Mouse (Mus musculus) MEL (cell line): ENCODE measurements at regions not wholly inside any gene's neighbourhood (a gene's known extent, or its start where the extent isn't known, plus 50 kb on each side); places are given as distances from the start of the nearest gene placed in this dataset.

Source experiments
- DNase-seq: peaks from one replicate; pipeline ENCODE4 v3.0.0; 2011; ENCODE audit warnings: low read depth, low spot score
- H3K27ac ChIP-seq: 2 replicates; pipeline ENCODE4 v1.5.1; 2012; ENCODE audit warnings: low read depth, mild to moderate bottlenecking, control low read depth, low read length, moderate library complexity; ENCODE audit not compliant: control insufficient read depth
- H3K27me3 ChIP-seq, 2 experiments: fragments of 150-350 bp in 1 of 2; sonication (generic) in 1 of 2; 2 replicates each; pipeline ENCODE4 v1.6.1; 2012; ENCODE audit warnings: low read length in 2 of 2, mild to moderate bottlenecking in 2 of 2, improper control_type of control experiment in 1 of 2, moderate library complexity in 1 of 2; ENCODE audit not compliant: insufficient read depth in 2 of 2, control insufficient read depth in 1 of 2
- H3K36me3 ChIP-seq, 2 experiments: 2 replicates each; pipeline ENCODE4 v1.6.1; 2012 to 2014; ENCODE audit warnings: low read length in 2 of 2, improper control_type of control experiment in 1 of 2, inconsistent platforms in 1 of 2, mild to moderate bottlenecking in 1 of 2; ENCODE audit not compliant: insufficient read depth in 2 of 2, control insufficient read depth in 1 of 2
- H3K4me1 ChIP-seq, 2 experiments: fragments of 150-350 bp in 1 of 2; sonication (generic) in 1 of 2; 2 replicates each; pipeline ENCODE4 v1.6.1; 2012; ENCODE audit warnings: low read length in 2 of 2, improper control_type of control experiment in 1 of 2, mild to moderate bottlenecking in 1 of 2; ENCODE audit not compliant: insufficient read depth in 2 of 2, control insufficient read depth in 1 of 2
- H3K4me3 ChIP-seq, 2 experiments: fragments of 150-350 bp in 1 of 2; sonication (generic) in 1 of 2; 2 replicates each; pipeline ENCODE4 v1.5.1; 2012; ENCODE audit warnings: low read depth in 2 of 2, low read length in 2 of 2, mild to moderate bottlenecking in 2 of 2, moderate library complexity in 2 of 2, control low read depth in 1 of 2, improper control_type of control experiment in 1 of 2; ENCODE audit not compliant: control insufficient read depth in 1 of 2, insufficient read depth in 1 of 2
- H3K79me2 ChIP-seq: 2 replicates; pipeline ENCODE4 v1.6.1; 2012; ENCODE audit warnings: mild to moderate bottlenecking, low read length, moderate library complexity; ENCODE audit not compliant: control insufficient read depth, poor library complexity, insufficient read depth
- H3K9ac ChIP-seq: 2 replicates; pipeline ENCODE4 v1.6.1; 2012; ENCODE audit warnings: low read depth, mild to moderate bottlenecking, control low read depth, low read length, moderate library complexity; ENCODE audit not compliant: control insufficient read depth, poor library complexity, severe bottlenecking
- H3K9me3 ChIP-seq: fragments of 150-350 bp; sonication (generic); replicated peaks from 2 replicates; pipeline ENCODE4 v1.6.1; 2012; ENCODE audit warnings: mild to moderate bottlenecking, low read length, improper control_type of control experiment, moderate library complexity; ENCODE audit not compliant: insufficient read depth
- CTCF ChIP-seq, 3 experiments: IDR thresholded peaks in 2 of 3; conservative IDR thresholded peaks in 1 of 3; 2 replicates each; pipeline ENCODE4 v1.5.1; 2011 to 2012; ENCODE audit warnings: low read length in 3 of 3, low read depth in 2 of 3, mild to moderate bottlenecking in 2 of 3, improper control_type of control experiment in 1 of 3, inconsistent platforms in 1 of 3, mixed read lengths in 1 of 3, moderate library complexity in 1 of 3; ENCODE audit not compliant: control insufficient read depth in 1 of 3, insufficient read depth in 1 of 3, poor library complexity in 1 of 3, severe bottlenecking in 1 of 3
- GATA1 ChIP-seq: IDR thresholded peaks from 2 replicates; pipeline ENCODE4 v1.6.1; 2011; ENCODE audit warnings: low read depth, low read length, improper control_type of control experiment
- HCFC1 ChIP-seq: IDR thresholded peaks from 2 replicates; pipeline ENCODE4 v1.6.1; 2012; ENCODE audit warnings: low read depth, mild to moderate bottlenecking, inconsistent platforms, low read length, improper control_type of control experiment, moderate library complexity
- MAZ ChIP-seq: IDR thresholded peaks from 2 replicates; pipeline ENCODE4 v1.6.1; 2012; ENCODE audit warnings: low read depth, mild to moderate bottlenecking, inconsistent platforms, low read length, improper control_type of control experiment
- MEF2A ChIP-seq: IDR thresholded peaks from 2 replicates; pipeline ENCODE4 v1.6.1; 2014; ENCODE audit warnings: low read depth, mild to moderate bottlenecking, inconsistent platforms, low read length, improper control_type of control experiment; ENCODE audit not compliant: poor library complexity, insufficient replicate concordance, severe bottlenecking; ENCODE audit errors: extremely low read depth
- MXI1 ChIP-seq: IDR thresholded peaks from 2 replicates; pipeline ENCODE4 v1.6.1; 2011; ENCODE audit warnings: mild to moderate bottlenecking, low read depth, low read length, improper control_type of control experiment
- MYC ChIP-seq: IDR thresholded peaks from 2 replicates; pipeline ENCODE4 v1.6.1; 2011; ENCODE audit warnings: low read depth, mild to moderate bottlenecking, low read length, improper control_type of control experiment, moderate library complexity
- RCOR1 ChIP-seq: IDR thresholded peaks from 2 replicates; pipeline ENCODE4 v1.6.1; 2012; ENCODE audit warnings: low read depth, mild to moderate bottlenecking, inconsistent platforms, low read length, improper control_type of control experiment
- SIN3A ChIP-seq: IDR thresholded peaks from 2 replicates; pipeline ENCODE4 v1.6.1; 2012; ENCODE audit warnings: low read length, improper control_type of control experiment, inconsistent platforms
- TCF12 ChIP-seq: IDR thresholded peaks from 2 replicates; pipeline ENCODE4 v1.6.1; 2014; ENCODE audit warnings: low read depth, mild to moderate bottlenecking, inconsistent platforms, low read length, improper control_type of control experiment, moderate library complexity
- ZC3H11A ChIP-seq: IDR thresholded peaks from 2 replicates; pipeline ENCODE4 v1.6.1; 2012; ENCODE audit warnings: low read depth, mild to moderate bottlenecking, inconsistent platforms, low read length, improper control_type of control experiment
- ZKSCAN1 ChIP-seq: IDR thresholded peaks from 2 replicates; pipeline ENCODE4 v1.6.1; 2012; ENCODE audit warnings: low read depth, mild to moderate bottlenecking, inconsistent platforms, low read length, improper control_type of control experiment, moderate library complexity

GRCm38 (mm10) chr16:29983161-29983560 lies 81.0 kb upstream of the Hes1 start:
- no peak overlapping the region for H3K9ac ChIP-seq
- no peaks in the 10 kb centered on the region for H3K9me3 ChIP-seq
- no peaks in the 10 kb centered on the region for H3K79me2 ChIP-seq
- peaks cover 9 to 20% of the 10 kb centered on the region in 2 experiments for H3K27me3 ChIP-seq
- H3K27ac ChIP-seq = no peak overlapping the region
- no peak for DNase-seq
- H3K4me1 ChIP-seq = no peaks in the 10 kb centered on the region
- H3K36me3 ChIP-seq = no peaks in the 10 kb centered on the region
- H3K4me3 ChIP-seq = no peak overlapping the region
- TF ChIP-seq MAZ (no peak), HCFC1 (no peak), GATA1 (no peak), MYC (no peak), MXI1 (no peak), SIN3A (no peak), ZC3H11A (no peak), CTCF (IDR thresholded peaks at IDR 0.05 in 2 of 3, conservative IDR thresholded peaks at IDR 0.05 in 1 of 3; ENCODE audit: control insufficient read depth in 1 of 3, insufficient read depth in 1 of 3, low read depth in 2 of 3, low read length in 3 of 3, poor library complexity in 1 of 3, severe bottlenecking in 1 of 3) (no peak), ZKSCAN1 (no peak), RCOR1 (no peak), TCF12 (no peak)

GRCm38 (mm10) chr16:29985126-29985931 lies 78.9 kb upstream of the Hes1 start:
- no peaks in the 10 kb centered on the region for H3K4me1 ChIP-seq
- peaks cover 11 to 17% of the 10 kb centered on the region in 2 experiments for H3K27me3 ChIP-seq

GRCm38 (mm10) chr16:29987595-29987994 lies 76.6 kb upstream of the Hes1 start:
- TF ChIP-seq MEF2A = no peak
- TF ChIP-seq CTCF (IDR thresholded peaks at IDR 0.05 in 2 of 3, conservative IDR thresholded peaks at IDR 0.05 in 1 of 3; ENCODE audit: control insufficient read depth in 1 of 3, insufficient read depth in 1 of 3, low read depth in 2 of 3, low read length in 3 of 3, poor library complexity in 1 of 3, severe bottlenecking in 1 of 3) = no peak
- no peak for TF ChIP-seq HCFC1
- Histone ChIP-seq H3K36me3 (no peaks in the 10 kb centered on the region), H3K9me3 (no peaks in the 10 kb centered on the region), H3K79me2 (no peaks in the 10 kb centered on the region), H3K27me3 (peaks cover 11 to 23% of the 10 kb centered on the region in 2 experiments), H3K9ac (no peak overlapping the region), H3K4me3 (no peak overlapping the region), H3K4me1 (no peaks in the 10 kb centered on the region), H3K27ac (no peak overlapping the region)
- DNase-seq = no peak

More at GRCm38 (mm10) chr16:29985126-29985931, 78.9 kb upstream of the Hes1 start:
- no peak for DNase-seq
- no peaks in the 10 kb centered on the region for H3K9me3 ChIP-seq
- H3K79me2 ChIP-seq = no peaks in the 10 kb centered on the region
- H3K27ac ChIP-seq = no peak overlapping the region
- H3K9ac ChIP-seq = no peak overlapping the region
- no peak overlapping the region for H3K4me3 ChIP-seq
- TF ChIP-seq GATA1 = no peak
- H3K36me3 ChIP-seq = no peaks in the 10 kb centered on the region
